Mouse (Mus musculus): ENCODE results near the gene Ccdc182.

Ccdc182 gene

DNA sequence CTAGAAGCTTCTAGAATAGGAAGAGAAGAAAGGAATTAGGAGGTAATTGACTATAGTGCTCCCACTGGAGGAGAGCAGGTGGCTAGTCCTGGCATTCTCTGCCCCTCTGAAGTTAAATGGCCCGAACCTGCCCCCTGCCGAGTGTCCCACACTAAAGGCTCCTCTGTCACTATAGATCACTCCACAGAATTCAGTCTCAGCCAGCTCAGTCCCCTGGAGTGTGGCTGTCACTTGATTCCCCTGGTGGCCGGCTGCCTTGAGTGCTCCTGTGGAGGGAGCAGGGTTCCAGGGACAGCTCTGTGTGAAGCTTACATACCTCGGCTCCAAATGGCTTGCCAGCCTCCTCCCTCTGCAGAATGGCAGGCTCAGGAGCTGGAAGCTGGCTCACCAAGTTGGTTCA lies 33.2 kb downstream of the Ccdc182 start:
- in situ Hi-C loops (cut with MboI, MseI), result no loop called here

DNA sequence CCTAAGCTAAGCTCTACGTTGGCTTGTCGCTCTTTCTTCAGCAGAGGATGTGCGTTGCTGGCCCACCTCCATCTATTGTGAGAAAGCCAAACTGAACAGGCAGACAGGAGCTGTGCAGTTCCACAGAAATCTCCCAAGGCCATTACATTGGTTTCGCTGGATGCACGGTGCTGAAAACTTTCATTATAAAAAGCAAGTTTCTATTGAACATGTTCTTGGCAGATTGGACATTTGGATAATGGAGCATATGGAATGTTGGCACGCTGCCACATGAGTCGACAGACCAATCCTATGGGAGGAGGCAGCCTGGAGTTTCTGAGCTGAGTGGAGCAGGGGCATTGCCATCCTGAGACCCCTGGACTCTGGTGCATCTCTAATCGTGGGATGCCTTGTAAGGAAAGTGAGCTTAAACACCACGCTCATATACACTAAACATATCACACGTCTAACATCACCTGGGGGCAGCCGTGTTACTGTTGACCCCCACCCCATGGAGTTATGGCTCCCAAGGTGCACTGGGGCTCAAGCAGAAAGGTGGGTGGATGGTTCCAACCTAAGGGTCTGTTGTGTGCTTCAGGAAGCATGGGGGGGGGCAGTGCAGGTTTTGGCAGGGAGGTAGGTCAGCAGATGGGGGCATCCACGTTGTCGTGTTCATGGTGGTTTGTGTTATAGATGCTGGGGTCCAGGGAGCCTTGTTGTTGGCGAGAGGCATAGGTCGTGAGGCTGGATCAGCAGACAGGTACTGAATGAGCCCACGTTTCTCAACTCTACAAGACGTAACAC lies 35.1 kb downstream of the Ccdc182 start:
- in situ Hi-C loops (cut with MboI, MseI), result no loop called here

DNA sequence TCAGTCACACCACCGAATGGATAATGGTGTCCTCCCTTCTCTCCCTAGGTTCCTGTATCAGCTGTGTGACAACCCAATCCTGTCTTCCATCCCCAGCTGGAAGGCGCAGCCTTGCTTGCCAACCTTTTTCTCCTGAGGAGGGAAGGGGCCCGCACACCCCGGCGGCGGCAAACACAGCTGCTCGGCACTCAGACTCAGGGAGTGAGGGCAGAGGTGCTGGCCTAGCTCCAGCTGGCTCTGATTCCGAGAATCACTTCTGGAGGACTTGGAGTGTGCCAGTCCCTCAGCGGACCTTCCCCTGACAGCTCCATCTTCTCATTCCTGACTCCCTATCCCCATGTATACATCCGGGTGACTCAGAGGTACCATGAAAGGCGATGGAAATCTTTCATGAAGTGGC lies 36.9 kb downstream of the Ccdc182 start:
- in situ Hi-C loops (cut with MboI, MseI), result no loop called here

DNA sequence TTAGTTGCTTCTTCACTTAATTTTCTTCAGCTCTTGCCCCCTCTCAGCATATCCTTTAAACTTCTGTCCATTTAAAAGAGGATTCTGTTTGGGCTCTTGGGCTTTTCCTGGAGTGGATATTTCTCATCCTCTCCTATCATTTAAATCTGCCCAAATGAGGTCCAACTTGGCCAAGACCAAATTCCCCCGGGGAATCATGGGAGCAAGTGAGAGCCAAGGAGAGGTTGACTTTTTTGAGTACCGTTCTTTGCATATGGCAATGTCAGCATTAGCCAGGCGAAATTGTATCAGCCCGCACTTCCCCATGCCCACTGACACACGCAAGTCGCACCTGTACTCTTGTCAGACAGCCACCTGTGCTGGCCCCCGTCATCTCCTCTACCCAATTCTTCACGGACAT lies 37.9 kb downstream of the Ccdc182 start:
- in situ Hi-C loops (cut with MboI, MseI), result no loop called here

DNA sequence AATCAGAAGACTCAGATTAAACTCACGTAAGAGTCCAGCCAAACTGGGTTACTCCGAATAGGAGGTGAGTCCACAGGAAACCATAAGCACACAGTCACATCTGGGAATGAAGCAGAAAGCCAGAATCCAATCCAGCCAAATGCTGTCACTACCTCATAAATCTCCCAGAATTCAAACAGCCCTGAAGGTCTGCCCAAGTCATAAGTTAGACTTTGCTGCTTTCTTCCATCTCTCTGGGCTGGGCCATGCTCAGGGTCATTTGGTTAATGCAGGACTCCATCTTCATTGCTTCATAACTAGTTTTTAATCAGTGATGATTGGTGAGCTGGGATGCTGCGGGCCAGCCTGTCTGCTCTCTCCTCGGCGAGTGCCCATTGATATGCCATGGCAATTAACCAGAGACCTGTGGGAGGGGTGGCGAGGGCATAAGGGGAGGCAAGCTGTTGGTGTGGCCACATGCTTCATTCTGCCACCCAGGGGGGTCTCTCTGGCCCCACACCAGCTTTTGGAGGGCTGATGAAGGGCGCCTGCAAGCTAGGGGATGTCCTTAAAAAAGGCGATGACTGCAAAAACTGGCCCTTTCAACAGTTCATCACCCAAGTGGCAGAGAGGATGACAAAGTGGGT lies 38.6 kb downstream of the Ccdc182 start:
- in situ Hi-C loops (cut with MboI, MseI), result no loop called here

DNA sequence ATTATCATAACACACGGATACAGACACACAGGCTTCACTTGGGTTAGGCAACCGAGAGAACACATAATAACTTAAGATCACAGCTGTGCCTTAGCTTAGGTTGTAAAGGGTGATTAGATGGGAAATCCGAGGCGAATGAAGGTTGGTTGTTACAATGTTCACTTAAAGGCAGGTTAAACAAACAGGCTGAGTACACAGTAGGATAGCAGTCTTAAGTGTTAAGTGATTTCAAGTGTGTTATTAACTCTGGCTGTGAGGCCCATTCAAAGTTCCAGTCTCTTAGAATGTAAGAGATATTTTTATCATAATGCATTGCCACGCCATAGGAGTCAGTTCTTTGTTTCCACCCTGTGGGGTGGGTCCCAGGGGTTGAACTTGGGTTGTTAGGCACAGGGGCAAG lies 41.0 kb downstream of the Ccdc182 start:
- in situ Hi-C loops (cut with MboI, MseI), result no loop called here

DNA sequence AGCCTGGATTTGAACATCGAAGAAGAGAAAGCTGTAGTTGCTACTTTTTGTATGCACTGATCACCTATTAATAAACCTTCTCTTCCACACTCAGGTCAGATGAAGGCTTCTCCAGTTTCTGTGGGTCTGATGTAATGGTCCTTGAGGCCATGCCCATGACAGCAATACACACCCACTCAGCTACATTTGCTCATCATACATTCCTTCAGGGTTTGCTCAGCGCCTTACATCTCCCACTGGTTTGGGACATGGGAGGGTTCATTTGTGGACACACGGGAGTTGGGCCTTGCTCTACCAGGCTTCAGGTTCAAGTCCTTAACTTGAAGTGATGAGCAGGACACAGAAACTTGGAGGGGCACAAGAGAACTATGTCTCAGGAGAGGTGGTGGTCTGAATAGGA lies 44.1 kb downstream of the Ccdc182 start:
- in situ Hi-C loops (cut with MboI, MseI), result no loop called here

Data from T-helper 17 cell (primary cell).